Mouse (Mus musculus): ENCODE measurements around the gene Mylk2.

Gene Mylk2

DNA sequence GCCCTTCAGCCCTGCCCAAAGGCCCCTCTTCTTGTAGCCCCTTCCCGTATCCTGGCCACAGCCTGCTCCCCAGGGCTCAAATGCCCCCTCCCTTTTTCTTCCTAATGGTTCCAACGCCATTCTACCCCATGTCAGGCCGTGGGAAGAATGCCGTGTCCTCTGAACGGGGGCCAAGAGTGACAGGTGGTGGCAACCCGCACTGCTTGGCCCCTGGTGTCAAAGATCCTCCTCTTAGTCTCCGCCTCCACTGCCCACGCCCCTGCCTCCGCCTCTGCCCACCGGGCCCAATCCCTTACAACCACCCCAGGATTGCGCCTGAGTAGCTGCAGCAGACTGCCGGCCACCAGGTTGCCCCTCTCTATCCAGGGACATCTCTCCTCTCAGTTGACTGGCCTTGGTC lies at the start of gene Mylk2:
TSS of gene Mylk2 (plus strand) at position 322 of the 400 bp plus-strand sequence.
- DNase-seq = no peak

DNA sequence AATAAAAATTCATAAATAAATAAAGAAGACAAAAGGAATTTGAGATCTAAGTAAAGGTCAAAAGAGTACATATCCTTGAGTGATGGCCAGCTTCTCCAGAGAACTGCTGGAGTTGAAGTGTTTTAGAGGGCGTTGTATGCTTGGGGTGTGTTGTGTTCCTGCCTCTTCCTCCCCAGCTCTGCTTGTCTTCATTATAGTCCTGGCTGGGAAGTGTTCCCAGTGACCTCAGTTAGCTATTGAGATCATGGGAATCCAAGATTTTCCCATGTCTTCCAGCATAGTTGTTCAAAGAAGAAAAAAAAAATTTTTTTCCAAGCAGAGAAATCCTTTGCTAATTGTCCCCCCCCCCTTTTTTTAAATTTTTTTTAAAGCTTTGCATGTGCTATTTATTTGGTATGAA lies 49.3 kb upstream of the Mylk2 start:
- peak; percentile 17 for DNase-seq

DNA sequence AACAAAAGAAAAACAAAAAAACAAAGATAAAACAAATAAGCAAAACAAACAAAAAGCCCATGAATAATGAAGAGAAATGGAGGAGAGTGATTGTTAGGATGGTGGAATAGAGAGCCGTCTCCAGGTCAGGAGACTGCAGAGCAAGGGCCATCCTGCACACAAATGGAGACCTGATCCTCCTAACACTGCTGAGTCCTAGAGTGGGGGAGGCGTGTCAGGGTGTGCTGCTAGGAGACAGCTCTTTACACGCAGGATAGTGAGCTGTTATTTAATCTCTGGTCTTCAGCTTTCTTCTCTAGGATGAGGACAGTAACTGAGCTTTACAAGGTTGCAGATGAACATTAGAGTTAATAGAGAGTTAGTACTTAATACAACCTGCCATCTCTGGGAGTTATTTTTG lies 48.5 kb upstream of the Mylk2 start:
- no peak for DNase-seq

DNA sequence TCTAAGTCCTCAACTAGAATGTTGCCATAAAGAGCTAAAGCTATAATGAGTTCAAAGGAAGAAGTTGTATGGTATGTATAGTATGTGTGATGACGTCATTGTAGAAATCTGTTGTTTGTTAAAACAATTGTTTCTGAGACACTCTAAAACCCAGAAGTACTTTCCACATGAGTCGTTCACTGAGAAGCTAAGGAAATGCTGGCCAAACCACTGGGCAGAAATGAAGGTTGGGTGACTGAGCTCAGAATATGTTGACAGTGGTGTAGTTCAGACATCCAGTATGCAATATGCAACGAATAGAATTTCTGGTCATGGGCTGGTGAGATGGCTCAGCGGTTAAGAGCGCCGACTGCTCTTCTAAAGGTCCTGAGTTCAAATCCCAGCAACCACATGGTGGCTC lies 47.8 kb upstream of the Mylk2 start:
- DNase-seq = no peak

DNA sequence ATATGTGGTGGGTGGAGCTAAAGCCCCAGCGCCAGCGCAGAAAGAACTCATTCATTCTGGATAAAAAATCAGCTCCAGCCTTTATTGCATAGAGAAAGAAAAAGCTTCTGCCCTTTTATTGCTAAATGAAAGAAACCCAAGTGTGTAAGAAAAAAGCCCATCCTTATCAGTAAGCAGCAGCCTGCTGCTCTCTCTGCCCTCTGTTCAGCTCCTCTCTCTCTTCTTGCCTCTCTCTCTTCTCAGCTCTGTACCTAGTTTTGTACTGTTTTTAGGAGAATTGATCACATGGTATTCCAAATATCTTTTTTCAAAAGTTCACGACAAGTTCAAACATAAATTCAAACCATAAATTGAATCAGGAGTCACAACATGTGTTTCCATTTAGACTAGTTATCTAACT lies 32.9 kb upstream of the Mylk2 start:
- no peak for DNase-seq

DNA sequence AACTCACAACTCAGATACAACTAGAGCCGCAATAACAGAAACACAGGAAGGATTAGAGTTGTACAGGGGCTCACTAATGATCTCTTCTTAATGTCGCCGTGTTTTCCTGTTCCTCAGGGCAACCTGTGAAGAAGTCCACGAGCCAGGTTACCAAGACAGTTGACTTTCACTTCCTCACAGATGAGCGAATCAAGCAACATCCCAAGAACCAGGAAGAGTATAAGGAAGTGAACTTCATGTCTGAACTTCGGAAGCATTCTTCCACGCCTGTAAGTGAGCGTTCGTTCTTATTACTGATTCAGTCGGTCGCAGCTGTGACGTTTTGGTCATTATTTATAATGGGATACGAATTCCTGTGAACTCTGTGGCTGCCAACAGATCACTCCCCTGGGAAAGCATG lies 30.3 kb upstream of the Mylk2 start:
- no peak for DNase-seq

DNA sequence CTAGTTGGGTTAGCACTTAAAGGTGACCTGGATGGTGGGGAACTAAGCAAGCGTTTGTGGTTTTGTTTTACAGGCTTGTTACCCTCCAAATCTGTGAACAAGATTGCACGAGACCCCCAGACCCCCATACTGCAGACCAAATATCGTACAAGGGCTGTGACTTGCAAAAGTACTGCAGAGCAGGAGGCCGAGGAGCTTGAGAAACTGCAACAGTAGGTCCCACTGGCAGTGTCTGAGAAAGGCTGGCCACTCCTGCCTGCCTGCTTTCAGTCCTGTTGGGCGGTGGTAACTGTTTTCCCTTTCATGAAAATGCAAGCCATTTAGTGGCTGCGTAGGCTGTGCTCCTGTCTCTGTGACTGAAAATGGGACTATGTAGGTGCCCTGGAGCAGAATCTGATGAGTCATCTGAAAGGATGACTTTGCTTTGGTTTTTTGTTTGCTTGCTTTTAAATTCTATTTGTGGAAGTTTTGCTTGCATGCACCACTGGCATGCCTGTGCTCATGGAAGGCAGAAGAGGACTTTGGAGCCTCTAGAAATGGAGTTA lies 27.0 kb upstream of the Mylk2 start:
- no peak for DNase-seq

DNA sequence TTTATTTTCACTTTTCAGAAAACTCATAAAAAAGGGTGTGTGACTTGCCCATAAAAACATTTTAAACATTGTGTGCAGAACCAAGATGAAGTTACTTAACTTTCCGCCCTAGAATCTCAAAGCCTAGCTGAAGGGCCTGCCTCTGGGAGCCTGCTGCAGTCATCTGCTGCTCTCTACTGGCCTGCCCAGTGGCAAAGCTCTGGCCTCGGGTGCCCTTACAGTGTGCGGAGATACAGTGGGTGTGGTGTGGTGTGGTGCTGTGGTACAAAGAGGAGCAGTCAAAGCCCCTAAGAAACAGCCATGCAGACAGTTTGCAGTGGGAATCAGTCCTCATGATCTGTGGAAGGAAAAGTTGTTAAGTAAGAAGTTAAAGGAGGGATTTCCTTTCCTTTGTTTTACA lies 23.9 kb upstream of the Mylk2 start:
- no peak for DNase-seq

DNA sequence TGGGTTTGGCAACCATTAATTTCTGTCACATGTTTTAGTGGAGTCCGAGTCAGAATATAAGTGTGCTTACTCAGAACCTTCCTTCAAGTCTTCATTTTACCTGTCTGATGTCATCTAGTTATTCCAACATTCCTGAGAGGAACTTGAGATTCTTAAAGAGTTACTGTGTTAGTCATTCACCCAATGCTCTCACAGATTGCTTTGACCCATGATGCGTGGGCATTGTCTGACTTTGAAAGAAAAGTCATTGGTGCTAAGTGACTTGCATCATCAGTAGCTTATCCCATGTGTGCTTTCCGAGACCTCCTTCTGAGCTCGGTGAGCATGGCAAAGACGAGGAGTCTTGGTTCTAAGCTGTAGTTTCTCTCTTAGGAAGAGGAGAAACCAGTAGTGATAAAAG lies 22.4 kb upstream of the Mylk2 start:
- no peak for DNase-seq

DNA sequence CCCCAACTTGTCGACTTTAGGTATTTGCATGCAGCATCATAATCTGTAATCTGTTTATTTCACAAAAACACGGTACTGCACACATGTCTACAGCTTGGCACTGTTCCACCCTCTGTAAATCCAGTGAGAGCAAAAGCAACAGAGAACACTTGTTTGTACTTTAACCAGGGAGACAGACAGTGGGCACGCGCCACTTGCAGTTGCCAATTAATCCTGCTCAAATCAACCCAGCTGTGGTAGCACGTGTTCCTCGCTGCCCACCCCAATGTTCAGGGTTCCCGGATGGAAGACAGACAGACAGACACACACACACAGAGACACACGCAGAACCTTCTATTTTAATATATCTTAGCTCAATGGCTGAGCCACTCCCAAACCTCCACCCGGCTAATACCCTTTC lies 15.3 kb upstream of the Mylk2 start:
- peak; percentile 34 for DNase-seq

DNA sequence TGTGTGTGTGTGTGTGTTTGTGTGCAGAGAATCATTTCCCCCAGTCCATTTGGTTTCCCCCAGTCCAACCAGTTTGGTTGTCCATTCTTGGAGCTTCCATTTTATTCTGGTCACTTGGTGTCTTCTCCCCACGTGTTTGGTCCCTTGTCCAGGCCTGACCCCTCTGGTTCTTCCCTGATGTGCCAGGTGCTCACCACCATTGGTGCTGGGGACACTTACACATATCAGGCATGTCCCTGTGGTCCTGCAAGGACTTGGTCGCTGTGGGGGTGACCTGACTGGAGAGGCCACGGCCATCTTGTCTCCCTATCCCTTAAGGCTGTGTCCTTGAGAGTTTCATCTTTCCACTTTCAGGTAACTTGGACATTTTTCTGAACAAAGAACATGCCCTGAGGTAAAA lies 14.2 kb upstream of the Mylk2 start:
- no peak for DNase-seq

DNA sequence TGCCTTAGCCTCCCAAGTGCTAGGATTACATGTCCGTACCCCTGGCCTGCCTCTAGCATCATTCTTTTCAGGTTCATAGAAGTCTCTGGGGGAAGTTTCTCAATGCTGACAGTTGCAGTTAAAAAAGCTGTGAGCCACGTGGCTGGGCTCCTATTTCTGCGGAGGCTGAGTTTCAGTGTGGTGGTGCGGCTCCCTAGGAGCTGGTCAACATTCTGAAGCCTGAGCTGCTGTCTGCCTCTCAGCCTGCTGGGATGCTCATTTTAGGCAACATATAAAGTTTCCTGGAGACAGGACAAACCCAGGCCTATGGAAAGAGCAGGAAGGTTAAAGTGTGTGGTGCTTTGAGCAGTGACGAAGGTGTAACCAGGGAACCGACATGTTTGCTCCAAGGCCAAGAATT lies 12.1 kb upstream of the Mylk2 start:
- no peak for DNase-seq

DNA sequence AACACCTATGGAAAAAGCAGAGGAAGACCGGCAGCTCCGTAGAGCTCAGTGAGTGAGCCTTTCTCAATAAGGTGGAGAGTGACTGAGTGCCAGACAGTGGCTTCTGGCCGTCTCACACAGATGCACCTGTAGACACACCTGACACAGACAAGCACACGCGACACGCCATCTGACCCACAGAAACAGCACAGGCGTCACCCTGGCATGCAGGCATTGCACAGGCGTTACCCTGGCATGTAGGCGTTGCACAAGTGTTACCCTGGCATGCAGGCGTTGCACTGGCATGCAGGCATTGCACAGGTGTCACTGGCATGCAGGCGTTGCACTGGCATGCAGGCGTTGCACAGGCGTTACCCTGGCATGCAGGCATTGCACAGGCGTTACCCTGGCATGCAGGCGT lies 9.9 kb upstream of the Mylk2 start:
- DNase-seq = no peak

DNA sequence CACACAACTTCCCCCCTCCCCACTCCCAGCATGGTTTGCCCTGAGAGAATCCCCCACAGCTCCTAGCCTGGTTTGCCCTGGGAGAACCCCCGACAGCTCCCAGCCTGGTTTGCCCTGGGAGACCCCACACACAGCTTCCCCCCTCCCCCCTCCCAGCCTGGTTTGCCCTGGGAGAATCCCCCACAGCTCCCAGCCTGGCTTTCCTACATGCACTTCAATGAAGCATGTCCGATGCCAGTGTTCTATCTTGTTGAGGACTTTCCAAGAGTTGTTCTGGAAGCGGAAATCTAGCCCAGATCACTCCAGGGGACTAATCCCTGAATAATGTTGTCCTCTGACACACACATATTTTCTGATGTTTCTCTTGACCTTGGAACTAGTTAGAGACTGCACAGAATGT lies 8.5 kb upstream of the Mylk2 start:
- no peak for DNase-seq

DNA sequence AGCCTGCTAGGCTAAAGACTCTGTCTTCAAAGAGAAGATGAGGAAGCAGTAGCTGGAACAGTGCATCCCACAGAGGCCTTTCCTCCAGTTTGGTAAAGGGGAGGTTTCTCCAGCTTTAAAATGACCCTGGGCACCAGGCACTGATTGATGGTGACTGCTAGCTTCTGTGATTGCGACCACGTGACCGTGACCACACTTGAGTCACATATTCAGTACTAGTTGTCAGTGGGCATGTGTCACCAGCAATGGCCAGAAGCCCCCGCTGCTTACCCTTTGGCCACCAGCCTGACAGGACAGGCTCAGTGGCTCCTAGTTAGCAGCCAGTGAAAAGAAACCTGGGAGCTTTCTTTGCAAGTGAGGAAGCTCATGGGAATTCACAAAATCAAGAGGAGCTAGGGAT lies 7.6 kb upstream of the Mylk2 start:
- DNase-seq = no peak

DNA sequence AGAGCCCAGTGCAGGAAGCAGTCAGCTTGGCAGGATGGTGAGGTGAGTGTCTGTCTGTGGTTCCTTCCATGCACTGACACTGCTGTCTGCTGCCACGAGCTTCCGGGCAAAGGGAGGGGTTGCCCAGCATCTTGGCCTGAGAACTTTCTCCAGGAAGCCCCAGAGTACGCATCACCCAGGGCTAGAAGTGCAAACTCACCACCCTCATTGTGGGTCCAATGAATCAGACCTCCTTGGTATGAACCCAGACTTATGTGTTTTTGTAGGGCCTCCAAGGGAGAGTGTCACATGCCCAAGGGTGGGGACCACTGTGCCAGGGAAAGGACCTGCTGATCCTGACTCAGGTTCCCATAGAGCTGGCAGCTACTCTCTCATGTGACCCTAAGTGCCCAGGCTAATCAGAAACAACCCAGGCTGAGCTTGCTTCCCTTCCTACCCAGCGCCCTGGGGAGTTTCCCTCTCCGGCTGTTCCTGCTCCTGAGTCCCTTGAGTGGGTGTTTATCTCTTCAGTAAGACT lies 7.0 kb upstream of the Mylk2 start:
- DNase-seq = no peak

DNA sequence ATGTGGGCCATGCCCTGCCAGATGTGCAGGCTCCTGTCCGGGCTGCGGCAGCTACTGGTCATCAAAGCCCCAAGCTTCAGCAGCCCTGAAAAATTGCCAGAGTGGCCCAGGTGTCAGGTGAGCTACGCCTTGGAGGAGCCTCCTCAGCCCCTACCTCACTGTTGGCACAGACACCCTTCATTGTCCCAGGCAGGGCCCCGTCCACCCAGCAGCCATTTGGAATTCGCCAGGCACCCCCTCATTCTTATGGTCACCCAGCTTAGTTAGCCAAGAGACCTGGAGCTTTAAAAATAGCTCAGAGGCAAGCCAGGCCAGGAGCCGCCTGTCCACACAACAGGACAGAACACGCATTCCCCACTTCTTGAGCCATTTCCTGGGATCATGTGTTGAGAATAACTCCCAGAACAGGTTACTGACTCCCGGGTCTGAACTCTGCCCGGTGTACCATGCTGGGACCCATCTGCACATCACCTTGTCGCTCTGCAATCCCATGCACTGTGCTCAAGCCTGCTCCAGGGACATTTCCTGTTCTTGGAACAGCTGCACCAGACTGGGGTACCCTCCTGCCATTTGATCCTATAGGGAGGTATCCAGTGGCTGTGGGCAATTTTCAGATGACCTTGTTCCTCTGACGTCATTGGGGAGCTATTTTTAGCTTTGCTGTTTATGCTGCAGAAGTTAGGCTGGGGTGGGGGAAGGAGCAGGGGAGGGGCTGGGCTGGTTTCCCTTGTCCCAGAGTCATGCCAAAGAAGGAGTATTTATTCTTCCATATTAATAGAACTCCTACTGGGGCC lies 5.9 kb upstream of the Mylk2 start:
- DNase-seq = no peak

DNA sequence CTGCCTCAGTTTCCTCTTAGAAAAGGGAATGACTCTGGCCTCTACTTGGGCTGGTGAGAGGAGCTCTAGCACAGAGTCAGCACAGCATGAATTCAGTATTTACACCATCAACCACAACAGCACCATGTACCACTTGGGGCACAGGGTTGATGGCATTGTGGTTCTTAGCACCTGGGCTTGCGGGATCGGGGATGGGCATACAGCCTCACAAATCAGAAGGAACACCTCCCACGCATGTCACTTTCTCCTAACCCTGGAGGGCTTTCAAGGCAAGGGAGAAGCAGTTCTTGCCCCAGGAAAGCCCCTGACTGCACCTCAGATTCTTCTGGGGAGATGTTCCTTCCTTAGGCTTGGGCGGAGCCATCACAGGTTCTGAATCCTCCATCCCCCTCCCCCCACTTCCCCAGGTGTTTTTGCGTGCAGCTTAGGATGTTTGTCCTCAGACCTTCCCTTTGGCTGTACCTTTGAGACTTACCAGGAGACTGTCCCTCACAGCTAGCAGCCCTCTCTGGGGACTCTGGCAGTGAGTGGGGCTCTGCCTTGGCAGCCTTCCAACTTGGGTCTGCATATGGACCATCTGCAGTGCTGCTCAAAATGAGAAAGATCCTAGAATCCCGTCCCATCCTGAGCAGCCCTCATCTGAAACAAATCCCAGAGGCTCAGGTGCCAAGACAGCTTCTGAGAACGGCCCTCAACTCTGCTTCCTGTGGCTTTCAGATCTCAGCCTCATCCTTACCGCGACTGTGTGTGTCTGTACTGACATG lies 4.7 kb upstream of the Mylk2 start:
- DNase-seq = no peak

DNA sequence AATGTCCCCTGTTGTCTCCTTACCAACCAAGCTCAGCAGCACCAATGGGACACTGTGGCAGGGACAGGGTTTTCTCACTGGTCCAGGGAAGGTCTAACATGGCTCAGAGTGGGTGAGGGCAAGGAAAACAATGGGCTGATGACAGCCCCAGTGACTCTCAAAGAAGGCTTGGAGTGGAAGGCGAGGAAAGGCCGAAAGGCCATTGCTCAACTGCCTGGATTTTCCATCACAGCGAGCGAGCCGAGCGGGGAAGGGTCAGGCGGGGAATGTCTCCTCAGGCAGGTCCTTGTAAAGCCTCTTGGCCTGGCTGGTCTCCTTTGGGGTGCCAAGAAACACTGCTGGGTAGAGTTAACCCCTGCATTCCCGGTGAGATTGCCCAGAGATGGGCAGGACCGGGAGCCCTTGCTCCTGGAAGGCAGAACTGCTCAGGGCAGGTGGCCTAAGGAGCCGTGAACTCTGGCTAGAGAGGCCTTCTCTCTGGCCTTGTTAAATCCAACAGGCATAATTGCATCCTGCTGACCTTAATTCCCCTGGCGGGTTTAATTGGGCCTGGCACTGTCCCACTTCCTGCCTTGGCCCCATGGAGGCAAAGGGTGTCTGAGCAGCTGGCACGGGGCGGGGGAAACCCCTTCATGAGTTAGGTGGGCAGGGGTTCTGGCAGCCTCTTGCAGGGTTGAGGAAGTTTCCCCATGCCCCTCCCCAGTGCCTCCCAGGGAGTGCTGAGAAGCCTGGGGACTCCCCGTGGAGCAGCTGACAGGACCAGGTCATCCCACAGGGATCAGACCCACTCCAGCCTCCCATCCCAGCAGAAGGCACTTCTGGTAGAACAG lies 3.8 kb upstream of the Mylk2 start:
- no peak for DNase-seq

DNA sequence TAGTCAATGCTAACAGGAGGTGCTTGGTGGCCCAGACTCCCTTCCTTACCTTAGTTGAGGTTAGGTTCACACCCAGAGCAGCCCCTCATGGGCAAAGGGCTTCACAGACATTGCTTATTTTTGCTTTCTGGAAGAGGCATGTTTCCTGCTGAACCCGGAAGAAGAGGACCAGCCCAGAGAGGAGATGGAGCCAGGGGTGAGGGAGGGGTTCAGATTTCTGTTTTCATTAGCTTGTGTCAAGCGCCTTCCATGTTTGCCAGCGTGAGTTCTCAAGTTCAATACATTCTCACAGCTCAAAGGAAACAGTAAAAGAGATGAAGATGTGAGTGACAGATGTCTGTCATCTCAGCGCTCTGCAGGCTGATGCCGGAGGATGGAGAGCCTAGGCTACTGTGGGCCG lies 1.3 kb upstream of the Mylk2 start:
- DNase-seq = no peak

DNA sequence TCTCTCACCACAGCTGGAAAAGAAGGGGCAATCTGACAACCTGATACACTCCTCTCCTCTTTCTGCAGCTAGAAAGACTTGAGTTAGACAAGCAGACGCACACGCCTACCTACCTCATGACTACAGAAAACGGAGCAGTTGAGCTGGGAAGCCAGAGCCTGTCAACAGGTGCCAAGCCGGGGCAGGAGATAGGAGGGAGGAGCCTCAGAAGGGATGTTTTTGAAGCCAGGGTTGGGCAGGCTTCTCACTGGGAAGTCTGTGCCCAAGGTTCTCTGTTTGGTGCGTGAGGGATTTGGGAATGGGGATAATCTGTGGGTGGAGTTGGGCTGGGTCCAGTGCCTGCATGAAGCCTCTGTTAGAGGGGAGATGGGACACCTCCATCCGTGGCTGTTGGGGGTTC lies 280 bp downstream of the Mylk2 start:
- no peak for DNase-seq

DNA sequence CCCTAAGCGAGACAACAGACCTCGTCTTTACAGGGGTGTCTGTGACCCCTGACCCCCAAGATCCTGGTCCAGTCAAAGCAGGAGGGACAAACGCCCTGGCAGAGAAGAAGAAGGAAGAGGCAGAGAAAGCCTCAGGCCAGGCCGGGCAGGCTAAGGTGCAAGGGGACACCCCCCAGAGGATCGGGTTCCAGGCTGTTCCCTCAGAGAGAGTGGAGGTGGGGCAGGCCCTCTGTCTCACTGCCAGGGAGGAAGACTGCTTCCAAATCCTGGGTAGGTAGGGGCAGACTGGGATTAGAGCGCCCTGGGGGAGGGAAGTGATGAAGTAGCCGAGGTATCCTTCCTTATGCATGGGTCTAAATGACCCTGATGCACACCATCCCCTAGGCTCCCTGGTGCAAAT lies 2.3 kb downstream of the Mylk2 start:
- DNase-seq = no peak
